Mouse (Mus musculus): Measurements from ENCODE around the gene Serpinb3a.
"Not testable (repeated sequence)": the region's sequence is repeated elsewhere in the genome, so short reads cannot be mapped to it uniquely, and the experiment has no call there.

Gene Serpinb3a

GRCm38 (mm10) chr1:107052203-107052602 is at the start of gene Serpinb3a:
TSS of gene Serpinb3a (minus strand) at chr1:107052303.
- POLR2A ChIA-PET: no interaction called here
- CTCF ChIA-PET: no interaction called here

DNA sequence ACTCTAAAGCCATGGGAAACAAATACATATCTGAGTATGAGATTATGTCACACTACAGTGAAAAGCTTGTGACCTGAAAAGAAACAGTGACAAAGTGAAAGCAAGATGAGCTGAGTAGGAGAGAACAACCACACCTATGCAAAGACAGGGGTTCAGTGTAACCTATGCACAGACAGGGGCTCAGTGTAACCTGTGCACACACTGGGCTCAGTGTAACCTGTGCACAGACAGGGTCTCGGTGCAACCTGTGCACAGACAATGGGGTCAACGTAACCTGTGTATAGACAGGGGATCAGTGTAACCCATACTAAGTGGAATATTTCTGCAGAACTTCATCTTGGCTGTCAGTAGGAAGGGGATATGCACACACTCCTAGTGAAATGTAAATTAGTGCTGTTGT is 46.3 kb upstream of the Serpinb3a start:
- ChIA-PET POLR2A (no interaction called here), CTCF (no interaction called here)

GRCm38 (mm10) chr1:107083406-107083805 is 31.3 kb upstream of the Serpinb3a start, which contains the start of gene Serpinb3d:
TSS of gene Serpinb3d (minus strand) at chr1:107083506.
- POLR2A ChIA-PET: no interaction called here
- CTCF ChIA-PET: no interaction called here

DNA sequence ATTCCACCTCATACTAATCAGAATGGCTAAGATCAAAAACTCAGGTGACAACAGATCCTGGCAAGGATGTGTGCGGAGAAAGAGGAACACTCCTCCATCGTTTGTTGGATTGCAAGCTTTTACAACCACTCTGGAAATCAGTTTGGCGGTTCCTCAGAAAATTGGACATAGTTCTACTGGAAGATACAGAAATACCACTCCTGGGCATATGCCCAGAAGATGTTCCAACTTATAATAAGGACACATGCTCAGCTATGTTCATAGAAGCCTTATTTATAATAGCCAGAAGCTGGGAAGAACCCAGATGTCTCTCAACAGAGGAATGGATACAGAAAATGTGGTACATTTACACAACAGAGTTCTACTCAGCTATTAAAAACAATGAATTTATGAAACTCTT is 17.9 kb downstream of the Serpinb3a start:
- POLR2A ChIA-PET: not testable (repeated sequence)

GRCm38 (mm10) chr1:107025886-107026285 is 26.2 kb downstream of the Serpinb3a start:
- ChIA-PET POLR2A (no interaction called here), CTCF (no interaction called here)

More for the DNA sequence above, 17.9 kb downstream of the Serpinb3a start:
- CTCF ChIA-PET: not testable (repeated sequence)

DNA sequence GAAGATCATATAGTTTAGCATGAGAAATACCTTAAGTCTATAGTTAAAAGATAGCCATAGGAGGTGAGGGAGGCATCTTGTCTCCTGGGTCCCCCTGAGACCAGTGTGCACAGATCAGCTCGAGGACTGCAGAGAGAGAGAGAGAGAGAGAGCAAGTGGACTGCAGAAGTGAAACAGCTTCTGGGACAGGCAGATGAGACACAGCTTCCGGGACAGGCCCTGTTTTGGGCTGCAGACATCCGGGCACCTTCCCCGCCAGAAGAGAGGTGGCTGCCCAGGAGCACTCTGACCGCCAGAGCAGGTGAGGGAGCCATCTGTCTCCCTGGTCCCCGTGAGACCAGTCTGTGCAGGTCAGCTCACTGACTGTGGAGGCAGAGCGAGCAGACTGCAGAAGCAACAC is 36.9 kb downstream of the Serpinb3a start:
- CTCF ChIA-PET: interaction anchor here in 2 of 4 experiments (0.6 to 1.7 kb wide), 2 partner anchors 10 to 466 kb away, joined by 3 to 6 read pairs; no protein-coding TSS in a partner anchor
- POLR2A ChIA-PET: no interaction called here

DNA sequence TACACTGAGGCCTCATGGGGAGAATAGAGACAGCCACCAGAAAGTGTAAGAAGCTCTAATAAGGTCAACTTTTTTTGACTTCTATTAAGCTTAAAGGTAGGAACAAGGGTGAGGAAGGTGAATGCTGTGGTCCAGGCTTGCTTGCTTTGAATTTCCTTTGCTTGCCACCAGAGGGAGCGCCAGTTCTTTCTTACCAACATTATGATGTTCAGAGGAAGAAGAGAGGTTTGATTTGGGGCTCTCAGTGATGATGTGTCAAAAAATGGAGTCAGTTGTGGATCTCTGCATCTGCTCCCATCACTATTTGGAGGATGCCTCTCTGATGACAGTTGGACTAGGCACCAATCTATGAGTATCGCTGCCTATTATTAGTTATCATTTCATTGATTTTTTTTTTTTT is 37.6 kb downstream of the Serpinb3a start:
- ChIA-PET CTCF (interaction anchor here in 3 of 4 experiments (0.5 to 1.7 kb wide), 3 partner anchors 9 to 467 kb away, joined by 3 to 6 read pairs (median 4); no protein-coding TSS in a partner anchor), POLR2A (no interaction called here)

DNA sequence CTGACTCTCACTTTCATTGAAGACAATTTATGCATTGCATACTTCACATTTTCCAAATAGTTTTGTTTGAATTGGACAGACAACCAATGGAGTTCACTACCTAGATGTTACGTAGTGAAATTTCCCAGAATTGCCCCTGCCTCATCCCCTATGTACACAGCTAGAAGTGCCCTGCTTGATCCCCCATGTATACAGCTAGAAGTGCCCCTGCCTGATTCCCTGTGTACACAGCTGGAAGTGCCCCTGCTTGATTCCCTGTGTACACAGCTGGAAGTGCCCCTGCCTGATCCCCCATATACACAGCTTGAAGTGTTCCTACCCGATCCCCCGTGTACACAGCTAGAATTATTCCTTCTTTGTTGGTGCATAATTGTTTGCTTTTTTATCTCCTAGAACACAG is 45.8 kb downstream of the Serpinb3a start:
- CTCF ChIA-PET: no interaction called here

GRCm38 (mm10) chr1:107001754-107002153 is 50.3 kb downstream of the Serpinb3a start:
- ChIA-PET POLR2A (no interaction called here), CTCF (no interaction called here)

More for the DNA sequence above, 45.8 kb downstream of the Serpinb3a start:
- POLR2A ChIA-PET: no interaction called here

- ChIA-PET CTCF (no interaction called here), POLR2A (interaction anchor here in 1 of 4 experiments (0.6 kb wide), 1 partner anchor 181 kb away, joined by 3 read pairs; no protein-coding TSS in a partner anchor)
These were observed 51.7 kb downstream of the Serpinb3a start for GRCm38 (mm10) chr1:107000424-107000823.

Data from embryonic stem cell, embryonic (primary cell).